Mouse (Mus musculus) heart, embryonic 16.5 days (tissue): ENCODE measurements at regions not wholly inside any gene's neighbourhood (a gene's known extent, or its start where the extent isn't known, plus 50 kb on each side); places are given as distances from the start of the nearest gene placed in this dataset.

Source experiments
- ATAC-seq: fragments of 200-750 bp; cut with Nextera tagmentation; replicated peaks from 2 replicates; pipeline ENCODE4 v1.8.0; 2017; ENCODE audit warnings: moderate number of reproducible peaks; ENCODE audit not compliant: insufficient read depth, low FRiP score; ENCODE audit errors: extremely low read depth
- H3K27ac ChIP-seq: fragments of 300-500 bp; sonication (generic); 2 replicates; pipeline ENCODE4 v1.5.1; 2014; ENCODE audit warnings: mild to moderate bottlenecking, low read length, control low read depth, moderate library complexity
- H3K27me3 ChIP-seq: fragments of 300-500 bp; sonication (generic); 2 replicates; pipeline ENCODE4 v1.6.1; 2014; ENCODE audit warnings: low read length, mixed read lengths; ENCODE audit not compliant: control insufficient read depth, insufficient read depth
- H3K36me3 ChIP-seq: fragments of 300-500 bp; sonication (generic); 2 replicates; pipeline ENCODE4 v1.6.1; 2014; ENCODE audit not compliant: control insufficient read depth, insufficient read depth
- H3K4me1 ChIP-seq: fragments of 300-500 bp; sonication (generic); 2 replicates; pipeline ENCODE4 v1.6.1; 2014; ENCODE audit warnings: low read length, mixed read lengths; ENCODE audit not compliant: control insufficient read depth, insufficient read depth
- H3K4me2 ChIP-seq: fragments of 300-500 bp; sonication (generic); 2 replicates; pipeline ENCODE4 v1.6.1; 2014; ENCODE audit warnings: low read depth, mild to moderate bottlenecking, control low read depth, low read length
- H3K4me3 ChIP-seq: fragments of 300-500 bp; sonication (generic); 2 replicates; pipeline ENCODE4 v1.5.1; 2014; ENCODE audit warnings: mild to moderate bottlenecking, control low read depth, low read length
- H3K9ac ChIP-seq: fragments of 300-500 bp; sonication (generic); 2 replicates; pipeline ENCODE4 v1.6.1; 2014; ENCODE audit warnings: low read length, control low read depth
- H3K9me3 ChIP-seq: fragments of 300-500 bp; sonication (generic); replicated peaks from 2 replicates; pipeline ENCODE4 v1.6.1; 2016; ENCODE audit warnings: low read length; ENCODE audit not compliant: control insufficient read depth
- WGBS: fragments of 180-500 bp; shearing (Covaris S2); extraction: QIAGEN DNeasy Blood & Tissue Kit; methylation state at CpG from one replicate; pipeline ENCODE4 v1.1.7; 2014; 5-methylcytosine and 5-hydroxymethylcytosine counted together

- Histone ChIP-seq H3K27ac (no peak overlapping the region), H3K36me3 (no peaks in the 10 kb centered on the region), H3K9ac (no peak overlapping the region), H3K27me3 (no peaks in the 10 kb centered on the region), H3K4me3 (no peak overlapping the region), H3K4me1 (no peaks in the 10 kb centered on the region), H3K4me2 (no peak overlapping the region), H3K9me3 (no peaks in the 10 kb centered on the region)
- 66% methylated on average over 6 of the region's 6 CpGs for WGBS
- ATAC-seq, result no peak
Measured at GRCm38 (mm10) chr1:187413881-187414280, 194.7 kb upstream of the Esrrg start.

GRCm38 (mm10) chr1:187418186-187419140 is 190.1 kb upstream of the Esrrg start:
- H3K9me3 ChIP-seq, result no peaks in the 10 kb centered on the region
- H3K9ac ChIP-seq, result no peak overlapping the region
- no peaks in the 10 kb centered on the region for H3K36me3 ChIP-seq
- H3K4me3 ChIP-seq, result no peak overlapping the region
- H3K4me2 ChIP-seq, result no peak overlapping the region
- H3K27ac ChIP-seq, result no peak overlapping the region
- H3K4me1 ChIP-seq, result no peaks in the 10 kb centered on the region
- no peaks in the 10 kb centered on the region for H3K27me3 ChIP-seq
- 84% methylated on average over 20 of the region's 20 CpGs for WGBS
- no peak for ATAC-seq

- H3K9ac ChIP-seq, result no peak overlapping the region
- H3K36me3 ChIP-seq, result no peaks in the 10 kb centered on the region
- H3K4me3 ChIP-seq, result no peak overlapping the region
- no peak for ATAC-seq
- WGBS, result 66% methylated on average over 9 of the region's 9 CpGs
- H3K4me2 ChIP-seq, result no peak overlapping the region
- no peaks in the 10 kb centered on the region for H3K27me3 ChIP-seq
- H3K4me1 ChIP-seq, result no peaks in the 10 kb centered on the region
- no peaks in the 10 kb centered on the region for H3K9me3 ChIP-seq
- H3K27ac ChIP-seq, result no peak overlapping the region
Measured at GRCm38 (mm10) chr1:187428536-187429215, 179.9 kb upstream of the Esrrg start.

GRCm38 (mm10) chr1:187433716-187434634 is 174.6 kb upstream of the Esrrg start:
- no peak; the same call in 1 of the 2 replicates for ATAC-seq
- peak overlapping the region; percentile 40; the same call in 1 of the 2 replicates for H3K27ac ChIP-seq

GRCm38 (mm10) chr1:187439170-187439914 is 169.2 kb upstream of the Esrrg start:
- H3K27me3 ChIP-seq, result no peaks in the 10 kb centered on the region
- no peak overlapping the region for H3K9ac ChIP-seq
- no peaks in the 10 kb centered on the region for H3K9me3 ChIP-seq
- no peak overlapping the region for H3K4me3 ChIP-seq
- no peak overlapping the region for H3K27ac ChIP-seq
- no peak overlapping the region for H3K4me2 ChIP-seq
- peaks cover 2% of the 10 kb centered on the region for H3K4me1 ChIP-seq
- no peaks in the 10 kb centered on the region for H3K36me3 ChIP-seq
- ATAC-seq, result no peak
- 75% methylated on average over 20 of the region's 20 CpGs for WGBS

More at GRCm38 (mm10) chr1:187433716-187434634, 174.6 kb upstream of the Esrrg start:
- WGBS, result 58% methylated on average over 24 of the region's 24 CpGs
- Histone ChIP-seq H3K36me3 (no peaks in the 10 kb centered on the region), H3K9ac (no peak overlapping the region), H3K4me1 (peaks cover 5% of the 10 kb centered on the region), H3K27me3 (no peaks in the 10 kb centered on the region), H3K9me3 (no peaks in the 10 kb centered on the region), H3K4me2 (no peak overlapping the region; the same call in 1 of the 2 replicates), H3K4me3 (no peak overlapping the region)

GRCm38 (mm10) chr1:187441668-187442193 is 166.9 kb upstream of the Esrrg start:
- Histone ChIP-seq H3K4me2 (no peak overlapping the region), H3K27me3 (no peaks in the 10 kb centered on the region), H3K4me3 (no peak overlapping the region), H3K9ac (no peak overlapping the region), H3K9me3 (no peaks in the 10 kb centered on the region), H3K36me3 (no peaks in the 10 kb centered on the region), H3K27ac (no peak overlapping the region), H3K4me1 (no peaks in the 10 kb centered on the region)
- WGBS, result 73% methylated on average over 3 of the region's 3 CpGs
- no peak for ATAC-seq

- Histone ChIP-seq H3K9ac (no peak overlapping the region), H3K9me3 (no peaks in the 10 kb centered on the region), H3K4me1 (no peaks in the 10 kb centered on the region; the same call in 1 of the 2 replicates), H3K27ac (no peak overlapping the region), H3K27me3 (no peaks in the 10 kb centered on the region), H3K36me3 (no peaks in the 10 kb centered on the region), H3K4me2 (no peak overlapping the region), H3K4me3 (no peak overlapping the region)
- ATAC-seq, result no peak
- 83% methylated on average over 6 of the region's 6 CpGs for WGBS
Measured at GRCm38 (mm10) chr1:187446511-187446910, 162.1 kb upstream of the Esrrg start.

- Histone ChIP-seq H3K4me2 (peak overlapping the region; percentile 42), H3K27me3 (no peaks in the 10 kb centered on the region), H3K9me3 (no peaks in the 10 kb centered on the region), H3K4me3 (no peak overlapping the region), H3K4me1 (no peaks in the 10 kb centered on the region; the same call in 1 of the 2 replicates), H3K36me3 (no peaks in the 10 kb centered on the region), H3K9ac (no peak overlapping the region), H3K27ac (no peak overlapping the region)
- whole genome bisulfite sequencing, result 11% methylated on average over 6 of the region's 6 CpGs
- ATAC-seq, result no peak
Measured at GRCm38 (mm10) chr1:187448173-187448572, 160.4 kb upstream of the Esrrg start.
